Mouse (Mus musculus) forelimb bud, embryonic 11.5 days (tissue): Measurements from ENCODE around the gene Gdpd1.
"Not testable (repeated sequence)": the region's sequence is repeated elsewhere in the genome, so short reads cannot be mapped to it uniquely, and the experiment has no call there.

ENCODE experiments used
- DNase-seq: peaks from one replicate; pipeline ENCODE4 v3.0.0-alpha.2; 2012; ENCODE audit warnings: low read depth, low spot score

Gene Gdpd1

GRCm38 (mm10) chr11:87026096-87026875 lies 47.6 kb downstream of the Gdpd1 start:
- DNase-seq: no peak

GRCm38 (mm10) chr11:87025351-87025750 lies 48.5 kb downstream of the Gdpd1 start:
- no peak for DNase-seq

- DNase-seq: not testable (repeated sequence)
Observed at GRCm38 (mm10) chr11:87023240-87023639, 50.6 kb downstream of the Gdpd1 start.

GRCm38 (mm10) chr11:87022765-87023164 lies 51.1 kb downstream of the Gdpd1 start:
- no peak for DNase-seq

GRCm38 (mm10) chr11:87021551-87021950 lies 52.3 kb downstream of the Gdpd1 start:
- no peak for DNase-seq

- DNase-seq: no peak
Observed at GRCm38 (mm10) chr11:87020449-87020848, 53.4 kb downstream of the Gdpd1 start.

- no peak for DNase-seq
Observed at GRCm38 (mm10) chr11:87019431-87019830, 54.4 kb downstream of the Gdpd1 start.

GRCm38 (mm10) chr11:87018081-87018480 lies 55.8 kb downstream of the Gdpd1 start:
- DNase-seq: peak; percentile 26

GRCm38 (mm10) chr11:87015691-87016090 lies 58.2 kb downstream of the Gdpd1 start:
- no peak for DNase-seq

GRCm38 (mm10) chr11:87010476-87010875 lies 63.4 kb downstream of the Gdpd1 start:
- peak; percentile 79 for DNase-seq

GRCm38 (mm10) chr11:87007371-87007770 lies 66.5 kb downstream of the Gdpd1 start:
- no peak for DNase-seq

GRCm38 (mm10) chr11:87004960-87005755 lies 68.7 kb downstream of the Gdpd1 start:
- no peak for DNase-seq

- DNase-seq: no peak
Observed at GRCm38 (mm10) chr11:87002078-87002829, 71.6 kb downstream of the Gdpd1 start.

GRCm38 (mm10) chr11:87001217-87001616 lies 72.6 kb downstream of the Gdpd1 start:
- DNase-seq: no peak

- DNase-seq: no peak
Observed at GRCm38 (mm10) chr11:86996266-86996665, 77.6 kb downstream of the Gdpd1 start.

- DNase-seq: peak; percentile 71
Observed at GRCm38 (mm10) chr11:86995625-86996221, 78.1 kb downstream of the Gdpd1 start.

- no peak for DNase-seq
Observed at GRCm38 (mm10) chr11:86994791-86995624, 78.9 kb downstream of the Gdpd1 start.

GRCm38 (mm10) chr11:86994330-86994729 lies 79.5 kb downstream of the Gdpd1 start:
- DNase-seq: no peak

GRCm38 (mm10) chr11:86993041-86994037 lies 80.5 kb downstream of the Gdpd1 start, which contains the start of gene Ypel2:
Ypel2 (minus strand) TSS chr11:86993707.
- peak; percentile 95 for DNase-seq
